Mouse (Mus musculus): Measurements from ENCODE around the gene Tspan17.

Tspan17 gene

DNA sequence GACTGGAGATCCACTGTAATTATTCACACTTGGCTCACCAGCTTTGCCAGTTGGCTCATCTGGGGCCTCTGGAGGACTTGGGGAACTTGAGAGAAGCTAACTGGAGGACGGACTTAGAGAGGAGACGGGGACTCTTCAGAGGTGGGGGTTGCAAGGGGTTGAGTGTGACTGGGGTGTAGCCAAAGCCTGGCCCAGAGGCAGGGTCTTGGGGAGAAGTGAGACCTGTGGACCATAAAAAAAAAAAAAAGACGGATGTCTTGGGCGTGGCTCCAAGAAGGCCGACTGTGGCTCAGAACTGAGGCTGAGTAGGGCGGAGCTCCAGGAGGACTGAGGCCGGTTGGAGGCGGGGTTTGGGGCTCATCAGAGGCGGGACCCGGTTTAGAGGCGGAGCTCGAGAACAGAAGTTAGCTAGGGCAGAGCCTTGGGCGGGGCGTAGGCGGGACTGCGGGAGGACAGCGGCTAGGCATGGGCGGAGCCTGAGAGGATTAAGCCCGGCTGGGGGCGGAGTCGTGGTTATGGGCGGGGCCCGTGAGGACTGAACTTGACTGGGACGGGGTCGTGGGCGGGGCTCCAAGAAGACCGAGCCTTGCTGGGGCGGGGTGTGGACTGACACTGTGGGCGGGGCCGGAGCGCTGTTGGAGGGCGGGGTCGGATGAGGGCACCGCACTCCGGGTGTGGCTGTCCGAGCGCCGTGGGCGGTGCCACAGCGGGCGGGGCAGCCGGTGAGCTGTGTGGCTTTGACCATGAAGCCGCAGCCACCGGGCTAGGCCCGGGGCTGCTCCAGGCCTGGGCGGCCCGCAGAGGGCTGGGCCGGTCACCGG, at the start of gene Tspan17:
TSS of gene Tspan17 (plus strand) at position 638 of the 821 bp plus-strand sequence.
- H3K36me3 ChIP-seq (ENCODE audit: insufficient read depth, low read length) = no peaks in the 10 kb centered on the region
- no peaks in the 10 kb centered on the region; the same call in 1 of the 2 replicates for H3K9me3 ChIP-seq (ENCODE audit: low read length)
- TF ChIP-seq CTCF (conservative IDR thresholded peaks at IDR 0.05; ENCODE audit: low read length) = no peak
- no peak for TF ChIP-seq NANOG (IDR thresholded peaks at IDR 0.05; ENCODE audit: borderline replicate concordance, low read length)
- TF ChIP-seq POU5F1 (IDR thresholded peaks at IDR 0.05; ENCODE audit: borderline replicate concordance, low read length) = no peak
- peaks cover 38% of the 10 kb centered on the region for H3K27me3 ChIP-seq (ENCODE audit: insufficient read depth, low read length)
- peak within 1 kb of the TSS; percentile 87 for H3K4me3 ChIP-seq (replicated peaks; ENCODE audit: low read length)
- H3K4me1 ChIP-seq (replicated peaks; ENCODE audit: low read depth, low read length) = peaks cover 77% of the 10 kb centered on the region

- TF ChIP-seq POU5F1 (IDR thresholded peaks at IDR 0.05; ENCODE audit: borderline replicate concordance, low read length) (no peak), NANOG (IDR thresholded peaks at IDR 0.05; ENCODE audit: borderline replicate concordance, low read length) (no peak), CTCF (conservative IDR thresholded peaks at IDR 0.05; ENCODE audit: low read length) (no peak)
- no peak overlapping the region for H3K4me3 ChIP-seq (replicated peaks; ENCODE audit: low read length)
- peaks cover 70% of the 10 kb centered on the region for H3K27me3 ChIP-seq (ENCODE audit: insufficient read depth, low read length)
- H3K4me1 ChIP-seq (replicated peaks; ENCODE audit: low read depth, low read length) = peaks cover 8% of the 10 kb centered on the region
- no peaks in the 10 kb centered on the region for H3K9me3 ChIP-seq (ENCODE audit: low read length)
- no peaks in the 10 kb centered on the region for H3K36me3 ChIP-seq (ENCODE audit: insufficient read depth, low read length)
Measured at GRCm38 (mm10) chr13:54746110-54746509, 43.1 kb upstream of the Tspan17 start.

DNA sequence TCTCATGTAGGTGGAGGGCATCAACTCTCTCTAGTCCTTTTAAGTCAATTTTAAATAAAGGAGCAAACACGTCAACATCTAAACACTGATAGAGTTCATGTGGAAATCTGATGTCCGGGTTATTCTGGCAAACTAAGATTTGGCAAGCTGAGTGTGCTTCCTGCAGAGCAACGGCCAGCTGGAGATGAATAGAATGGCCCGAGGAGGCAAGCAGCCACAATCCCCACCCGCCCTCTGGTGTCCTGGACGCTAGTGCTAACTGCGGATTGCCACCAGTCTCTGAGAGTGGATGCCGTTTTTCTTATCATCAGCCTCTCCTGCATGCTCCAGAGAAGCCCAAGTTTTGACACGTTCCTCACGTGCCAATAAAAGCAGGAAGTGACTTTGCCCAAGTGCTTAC, 42.3 kb upstream of the Tspan17 start:
- H3K27me3 ChIP-seq (ENCODE audit: insufficient read depth, low read length) = peaks cover 70% of the 10 kb centered on the region
- no peaks in the 10 kb centered on the region for H3K9me3 ChIP-seq (ENCODE audit: low read length)
- H3K4me3 ChIP-seq (replicated peaks; ENCODE audit: low read length) = no peak overlapping the region
- TF ChIP-seq POU5F1 (IDR thresholded peaks at IDR 0.05; ENCODE audit: borderline replicate concordance, low read length) (no peak), CTCF (conservative IDR thresholded peaks at IDR 0.05; ENCODE audit: low read length) (no peak), NANOG (IDR thresholded peaks at IDR 0.05; ENCODE audit: borderline replicate concordance, low read length) (no peak)
- H3K4me1 ChIP-seq (replicated peaks; ENCODE audit: low read depth, low read length) = peaks cover 8% of the 10 kb centered on the region
- no peaks in the 10 kb centered on the region for H3K36me3 ChIP-seq (ENCODE audit: insufficient read depth, low read length)

DNA sequence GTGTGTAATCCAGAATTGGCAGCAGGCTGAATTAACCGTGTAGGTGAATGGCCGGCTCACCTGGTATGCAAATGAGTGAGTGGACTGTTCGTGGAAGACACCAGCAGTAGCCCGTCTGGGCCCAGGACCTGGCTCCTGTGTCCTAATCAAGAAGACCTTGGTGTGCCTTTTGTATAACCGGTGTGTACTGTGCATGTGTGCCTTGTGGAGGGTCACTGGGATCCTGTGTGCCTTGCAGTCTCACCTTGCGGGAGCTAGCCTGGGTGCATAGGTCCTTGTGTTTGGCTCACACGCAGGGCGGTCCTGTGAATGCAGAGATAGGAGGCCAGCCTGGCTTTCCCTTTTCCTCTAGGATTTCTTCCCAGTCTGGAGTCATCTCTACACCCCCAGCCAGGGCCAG, 41.0 kb upstream of the Tspan17 start:
- no peaks in the 10 kb centered on the region for H3K36me3 ChIP-seq (ENCODE audit: insufficient read depth, low read length)
- no peaks in the 10 kb centered on the region for H3K9me3 ChIP-seq (ENCODE audit: low read length)
- TF ChIP-seq CTCF (conservative IDR thresholded peaks at IDR 0.05; ENCODE audit: low read length) (no peak), POU5F1 (IDR thresholded peaks at IDR 0.05; ENCODE audit: borderline replicate concordance, low read length) (no peak), NANOG (IDR thresholded peaks at IDR 0.05; ENCODE audit: borderline replicate concordance, low read length) (no peak)
- peaks cover 76% of the 10 kb centered on the region for H3K27me3 ChIP-seq (ENCODE audit: insufficient read depth, low read length)
- H3K4me1 ChIP-seq (replicated peaks; ENCODE audit: low read depth, low read length) = peaks cover 8% of the 10 kb centered on the region
- H3K4me3 ChIP-seq (replicated peaks; ENCODE audit: low read length) = no peak overlapping the region

- no peaks in the 10 kb centered on the region for H3K36me3 ChIP-seq (ENCODE audit: insufficient read depth, low read length)
- TF ChIP-seq CTCF (conservative IDR thresholded peaks at IDR 0.05; ENCODE audit: low read length) (no peak), POU5F1 (IDR thresholded peaks at IDR 0.05; ENCODE audit: borderline replicate concordance, low read length) (no peak), NANOG (IDR thresholded peaks at IDR 0.05; ENCODE audit: borderline replicate concordance, low read length) (no peak)
- peaks cover 81% of the 10 kb centered on the region for H3K27me3 ChIP-seq (ENCODE audit: insufficient read depth, low read length)
- H3K9me3 ChIP-seq (ENCODE audit: low read length) = no peaks in the 10 kb centered on the region
- H3K4me1 ChIP-seq (replicated peaks; ENCODE audit: low read depth, low read length) = peaks cover 8% of the 10 kb centered on the region
- peak overlapping the region; percentile 87; the same call in 1 of the 2 replicates for H3K4me3 ChIP-seq (replicated peaks; ENCODE audit: low read length)
Measured at GRCm38 (mm10) chr13:54748721-54749060, 40.5 kb upstream of the Tspan17 start.

- TF ChIP-seq CTCF (conservative IDR thresholded peaks at IDR 0.05; ENCODE audit: low read length) (no peak), POU5F1 (IDR thresholded peaks at IDR 0.05; ENCODE audit: borderline replicate concordance, low read length) (no peak), NANOG (IDR thresholded peaks at IDR 0.05; ENCODE audit: borderline replicate concordance, low read length) (no peak)
- no peaks in the 10 kb centered on the region for H3K9me3 ChIP-seq (ENCODE audit: low read length)
Measured at GRCm38 (mm10) chr13:54749061-54749863, 39.9 kb upstream of the Tspan17 start.

GRCm38 (mm10) chr13:54749864-54750411, 39.2 kb upstream of the Tspan17 start, which contains the start of gene Gprin1:
Gene Gprin1 (minus strand): TSS chr13:54749874.
- H3K36me3 ChIP-seq (ENCODE audit: insufficient read depth, low read length) = no peaks in the 10 kb centered on the region
- no peak for TF ChIP-seq POU5F1 (IDR thresholded peaks at IDR 0.05; ENCODE audit: borderline replicate concordance, low read length)
- TF ChIP-seq CTCF (conservative IDR thresholded peaks at IDR 0.05; ENCODE audit: low read length) = no peak
- no peak for TF ChIP-seq NANOG (IDR thresholded peaks at IDR 0.05; ENCODE audit: borderline replicate concordance, low read length)

More at GRCm38 (mm10) chr13:54749061-54749863, 39.9 kb upstream of the Tspan17 start:
- peak overlapping the region; percentile 87 for H3K4me3 ChIP-seq (replicated peaks; ENCODE audit: low read length)
- no peaks in the 10 kb centered on the region for H3K36me3 ChIP-seq (ENCODE audit: insufficient read depth, low read length)
- H3K4me1 ChIP-seq (replicated peaks; ENCODE audit: low read depth, low read length) = peaks cover 12% of the 10 kb centered on the region
- H3K27me3 ChIP-seq (ENCODE audit: insufficient read depth, low read length) = peaks cover 84% of the 10 kb centered on the region

GRCm38 (mm10) chr13:54750699-54751098, 38.5 kb upstream of the Tspan17 start:
- Histone ChIP-seq H3K4me3 (replicated peaks; ENCODE audit: low read length) (no peak overlapping the region), H3K9me3 (ENCODE audit: low read length) (no peaks in the 10 kb centered on the region), H3K27me3 (ENCODE audit: insufficient read depth, low read length) (peaks cover 85% of the 10 kb centered on the region), H3K36me3 (ENCODE audit: insufficient read depth, low read length) (no peaks in the 10 kb centered on the region), H3K4me1 (replicated peaks; ENCODE audit: low read depth, low read length) (peaks cover 19% of the 10 kb centered on the region)
- TF ChIP-seq CTCF (conservative IDR thresholded peaks at IDR 0.05; ENCODE audit: low read length) = no peak
- no peak for TF ChIP-seq NANOG (IDR thresholded peaks at IDR 0.05; ENCODE audit: borderline replicate concordance, low read length)
- no peak for TF ChIP-seq POU5F1 (IDR thresholded peaks at IDR 0.05; ENCODE audit: borderline replicate concordance, low read length)

More at GRCm38 (mm10) chr13:54749864-54750411, 39.2 kb upstream of the Tspan17 start, which contains the start of gene Gprin1:
- H3K4me1 ChIP-seq (replicated peaks; ENCODE audit: low read depth, low read length) = peaks cover 13% of the 10 kb centered on the region
- H3K27me3 ChIP-seq (ENCODE audit: insufficient read depth, low read length) = peaks cover 85% of the 10 kb centered on the region
- peak within 1 kb of the TSS; percentile 87 for H3K4me3 ChIP-seq (replicated peaks; ENCODE audit: low read length)
- no peaks in the 10 kb centered on the region for H3K9me3 ChIP-seq (ENCODE audit: low read length)

Measured in E14TG2a.4 (cell line).